Comparison of ENCODE assay signal across 8 mouse cellular contexts in genomic region chr7:16999650-17000049, GRCm38 (mm10). TPM values are rescaled to one million over a fixed set of nuclear protein-coding genes. Genes with fewer than 3 reads are reported as not detected.
DNase-seq lines count a peak whose midpoint lies in the region; ATAC-seq and TF ChIP-seq lines count a peak whose summit lies in the region.

No protein-coding gene starts in this region.

- peaks cover 24% of the 10 kb centered on the region for H3K4me1 ChIP-seq in liver, postnatal 0 days (ENCODE audit: insufficient read depth)

- 23% methylated on average over 4 of the region's 4 CpGs for WGBS in liver, postnatal 0 days (ENCODE audit: insufficient replicate concordance)

- peak; percentile 56 for ATAC-seq in liver, postnatal 0 days

- no peak overlapping the region for H3K9ac ChIP-seq in liver, postnatal 0 days (replicated peaks)

- no peak for TF ChIP-seq EP300 in liver, postnatal 0 days (IDR thresholded peaks at IDR 0.05; ENCODE audit: low read depth)

- H3K4me2 ChIP-seq in liver, postnatal 0 days (ENCODE audit: low read depth, low read length): peak overlapping the region; percentile 15; the same call in 1 of the 2 replicates

- no peak overlapping the region; the same call in 1 of the 2 replicates for H3K27ac ChIP-seq in liver, postnatal 0 days (ENCODE audit: low read depth)

- peak; percentile 75 for DNase-seq in 416B (ENCODE audit: low read depth)
- peak; percentile 73 for DNase-seq in R1 (ENCODE audit: low read depth, low spot score)
- peak; percentile 92 to 99 for DNase-seq in cerebellum, postnatal 36 days
- DNase-seq in heart, adult 11 months: peak; percentile 98
- peak; percentile 85 to 93 for DNase-seq in kidney, postnatal 36 days
- peak; percentile 92 for DNase-seq in liver, postnatal 0 days
- DNase-seq in ovary, adult 18-20 months (ENCODE audit: low spot score): peak; percentile 57
- peak; percentile 70 to 92 for DNase-seq in thymus, postnatal 10 days (ENCODE audit: low spot score in 2 of 2)

- H3K9me3 ChIP-seq in liver, postnatal 0 days (ENCODE audit: low read length): no peaks in the 10 kb centered on the region

- H3K4me3 ChIP-seq in liver, postnatal 0 days (ENCODE audit: low read depth, low read length): no peak overlapping the region

- 0 out of 2 replicates have a peak, but pooled peaks cover 4% of the 10 kb centered on the region for H3K36me3 ChIP-seq in liver, postnatal 0 days (replicated peaks; ENCODE audit: insufficient read depth, low read length)

- H3K27me3 ChIP-seq in liver, postnatal 0 days (ENCODE audit: insufficient read depth, low read length): no peaks in the 10 kb centered on the region

- TF ChIP-seq CTCF in liver, postnatal 0 days (IDR thresholded peaks at IDR 0.05; ENCODE audit: low read depth): peak; percentile 99

RNA-seq across cellular contexts. Expression of gene Ccdc8, which starts 7.1 kb away (rescaled TPM):
- polyA plus RNA-seq in liver, postnatal 0 days (2015; fragmentation: Nextera tagmentation; extraction: Ambion mirVana): 1.1 and 1.3 TPM in 2 replicates

RNA-seq across cellular contexts. Expression of gene Gm42372, which starts 16.8 kb away (rescaled TPM):
- not detected in 2 replicates for polyA plus RNA-seq in liver, postnatal 0 days (2015; fragmentation: Nextera tagmentation; extraction: Ambion mirVana)

RNA-seq across cellular contexts. Expression of gene Ppp5c, which starts 28.1 kb away (rescaled TPM):
- 26.9 and 32.1 TPM in 2 replicates for polyA plus RNA-seq in liver, postnatal 0 days (2015; fragmentation: Nextera tagmentation; extraction: Ambion mirVana)

RNA-seq across cellular contexts. Expression of gene Pnmal1, which starts 40.2 kb away (rescaled TPM):
- polyA plus RNA-seq in liver, postnatal 0 days (2015; fragmentation: Nextera tagmentation; extraction: Ambion mirVana): 0.02 and 0.04 TPM in 2 replicates

RNA-seq across cellular contexts. Expression of gene Pnmal2, which starts 55.2 kb away (rescaled TPM):
- polyA plus RNA-seq in liver, postnatal 0 days (2015; fragmentation: Nextera tagmentation; extraction: Ambion mirVana): 0.06 and 0.09 TPM in 2 replicates
